Mouse (Mus musculus): ENCODE data around the gene BC052040.

- TF ChIP-seq CTCF (conservative IDR thresholded peaks at IDR 0.05; ENCODE audit: insufficient read depth, insufficient read length, low read depth, low read length) (no peak), POLR2A (IDR thresholded peaks at IDR 0.05; ENCODE audit: low read depth, low read length) (no peak)
These were observed 28.6 kb downstream of the BC052040 start for GRCm38 (mm10) chr2:115610092-115610491.

All from kidney, adult 2 months (tissue).